Mouse (Mus musculus): ENCODE results near the gene Etnk2.

Gene Etnk2

GRCm38 (mm10) chr1:133351762-133352161, 11.6 kb upstream of the Etnk2 start:
- no peak for DNase-seq (ENCODE audit: low read depth, low spot score)

- peak; percentile 76 for DNase-seq (ENCODE audit: low read depth, low spot score)
Observed at GRCm38 (mm10) chr1:133353371-133353809, 10.0 kb upstream of the Etnk2 start.

GRCm38 (mm10) chr1:133355469-133355868, 7.9 kb upstream of the Etnk2 start:
- DNase-seq (ENCODE audit: low read depth, low spot score): no peak

DNA sequence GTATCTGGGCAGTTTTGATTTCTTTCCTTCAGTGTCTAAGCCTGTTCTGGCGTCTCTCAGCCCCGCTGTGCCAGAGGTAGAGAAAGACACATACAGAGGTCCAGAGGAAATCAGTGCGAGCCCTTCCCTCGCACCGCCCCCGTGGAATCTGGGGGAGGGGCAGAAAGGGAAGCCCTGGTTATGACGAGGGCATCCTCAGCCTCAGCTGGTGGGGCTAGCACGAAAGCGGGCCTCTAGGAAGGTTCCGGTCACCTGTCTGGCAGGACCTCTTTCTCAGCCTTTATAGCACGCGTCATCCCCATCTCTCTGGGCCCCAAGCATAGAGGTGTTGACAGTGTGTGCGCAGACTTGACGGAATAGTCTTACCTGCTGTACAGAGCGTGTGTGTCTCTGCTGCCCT, 7.5 kb upstream of the Etnk2 start:
- DNase-seq (ENCODE audit: low read depth, low spot score): no peak

DNA sequence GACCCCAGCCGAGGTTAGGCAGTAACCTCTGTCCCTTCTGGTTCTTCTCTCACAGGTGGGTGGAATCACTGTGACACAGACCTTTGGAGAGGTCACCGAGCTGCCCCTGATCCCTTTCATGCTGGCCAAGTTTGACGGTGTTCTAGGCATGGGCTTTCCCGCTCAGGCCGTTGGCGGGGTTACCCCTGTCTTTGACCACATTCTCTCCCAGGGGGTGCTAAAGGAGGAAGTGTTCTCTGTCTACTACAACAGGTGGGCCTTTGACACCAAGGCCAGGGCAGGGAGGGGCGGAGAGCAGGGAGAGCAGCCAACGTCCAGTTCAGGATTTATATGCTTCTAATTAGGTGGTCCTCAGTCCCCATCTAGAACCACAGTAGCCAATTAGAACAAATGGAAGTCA, 7.0 kb upstream of the Etnk2 start:
- no peak for DNase-seq (ENCODE audit: low read depth, low spot score)

GRCm38 (mm10) chr1:133361006-133361405, 2.4 kb upstream of the Etnk2 start:
- DNase-seq (ENCODE audit: low read depth, low spot score): no peak

DNA sequence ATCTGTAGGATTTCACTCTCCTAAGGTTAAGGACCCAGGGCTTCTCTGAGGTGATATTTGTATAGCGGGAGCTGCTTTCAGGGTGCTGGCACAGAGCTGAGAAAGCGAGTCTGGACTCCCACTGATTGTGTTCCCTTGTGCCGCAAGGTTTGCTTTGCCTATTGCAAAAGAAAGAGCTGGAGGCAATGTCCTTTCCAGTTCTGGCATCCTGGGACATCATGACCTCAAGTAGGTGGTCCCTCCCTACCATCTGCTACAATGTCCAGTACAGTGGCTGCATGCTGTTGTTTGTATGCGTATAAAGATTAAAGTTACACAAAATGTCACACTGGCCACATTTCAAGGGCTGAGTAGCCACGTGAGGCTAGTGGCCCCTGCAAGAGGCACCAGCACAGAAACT, 1.3 kb upstream of the Etnk2 start:
- DNase-seq (ENCODE audit: low read depth, low spot score): no peak

GRCm38 (mm10) chr1:133364022-133364630, 754 bp downstream of the Etnk2 start:
- DNase-seq (ENCODE audit: low read depth, low spot score): no peak

DNA sequence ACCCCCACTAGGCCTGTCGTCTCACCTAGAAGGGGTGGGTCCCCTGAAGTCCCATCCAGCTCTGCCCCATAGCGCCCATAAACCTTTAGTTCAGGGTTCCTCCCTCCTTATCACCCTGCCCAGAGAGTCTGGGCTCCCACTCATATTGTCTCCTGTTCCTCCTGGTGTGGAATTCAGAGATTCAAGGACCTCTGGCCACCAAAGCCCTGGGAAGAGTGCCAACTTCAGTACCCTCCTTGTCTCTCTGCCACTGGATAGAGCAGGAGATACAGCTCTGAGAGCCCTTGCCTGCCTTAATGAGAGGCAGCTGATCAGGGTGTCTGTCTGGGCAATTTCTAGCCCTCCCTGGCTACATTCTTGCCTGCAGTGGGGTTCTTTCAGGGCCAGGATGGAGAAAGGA, 1.5 kb downstream of the Etnk2 start:
- no peak for DNase-seq (ENCODE audit: low read depth, low spot score)

DNA sequence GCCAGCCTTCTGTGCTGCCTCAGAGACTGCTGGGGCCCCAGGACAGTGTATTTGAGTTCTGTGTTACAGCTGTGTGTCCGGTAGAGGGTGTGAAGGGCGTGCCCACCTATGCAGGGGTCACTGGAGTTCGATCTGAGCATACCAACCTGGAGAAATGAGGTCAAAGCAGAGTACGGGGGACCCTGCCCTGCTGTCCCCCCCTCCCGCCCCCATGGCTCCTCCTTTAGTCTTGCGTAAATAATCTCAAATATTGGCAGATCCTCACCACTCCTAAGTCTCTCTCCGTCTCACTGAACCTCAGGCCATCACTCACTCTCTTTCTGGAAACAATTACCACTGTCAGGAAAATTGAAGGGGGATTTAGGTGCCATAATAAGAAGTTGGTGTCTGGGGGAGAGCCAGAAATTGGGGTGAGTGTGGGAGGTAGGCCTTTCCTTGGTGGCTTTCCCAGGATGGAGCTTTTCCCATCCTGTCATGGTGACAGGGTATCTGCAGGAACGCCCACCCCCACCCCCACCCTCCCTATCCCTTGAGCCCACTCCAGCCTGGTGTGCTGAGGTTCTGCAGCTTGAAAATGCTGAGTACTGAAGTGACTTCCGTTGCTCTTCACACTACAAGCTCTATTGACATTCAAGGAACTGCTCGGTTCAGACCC, 3.7 kb downstream of the Etnk2 start:
- no peak for DNase-seq (ENCODE audit: low read depth, low spot score)

DNA sequence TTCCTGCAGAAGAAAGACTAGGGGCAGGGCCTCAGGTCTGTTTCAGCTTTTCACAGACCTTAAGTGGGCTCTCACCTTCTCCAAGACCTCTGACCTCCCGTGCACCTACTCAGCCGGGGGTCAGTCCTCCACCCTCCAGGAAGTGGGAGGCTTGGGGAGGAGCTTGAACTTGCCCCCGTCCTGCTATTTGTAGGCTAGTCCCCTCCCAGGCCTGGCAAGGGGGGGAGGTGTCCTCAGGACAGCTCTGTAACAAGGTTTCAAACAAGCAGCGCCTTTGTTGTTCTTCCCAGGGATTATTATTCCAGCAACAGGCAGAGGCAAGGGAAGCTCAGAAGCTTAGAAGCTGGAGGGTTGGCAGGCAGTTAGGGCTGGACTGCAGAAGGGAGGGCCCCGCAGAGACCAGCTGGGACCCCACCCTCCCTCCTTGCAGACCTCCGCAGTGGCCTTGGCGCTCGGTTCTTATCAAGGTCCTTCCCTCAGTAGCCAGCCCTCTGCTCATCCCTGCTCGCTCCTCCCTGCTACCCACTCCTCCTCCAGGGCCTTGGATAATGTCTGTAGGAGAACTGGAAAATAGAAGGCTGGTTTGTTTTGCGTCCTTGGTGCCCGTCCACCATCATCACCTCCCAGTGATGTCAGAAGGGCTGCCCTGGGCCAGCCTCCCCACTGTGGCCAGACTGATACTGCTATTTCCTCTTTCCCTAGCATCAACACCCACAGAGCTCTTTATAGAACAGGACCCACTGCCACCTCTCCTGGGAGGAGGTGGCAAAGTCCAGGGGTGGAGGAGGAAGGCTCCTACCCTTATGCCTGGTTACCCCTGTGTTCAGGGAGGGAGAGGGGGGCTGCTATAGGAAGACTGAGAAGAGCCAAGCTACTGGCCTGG, 4.5 kb downstream of the Etnk2 start:
- DNase-seq (ENCODE audit: low read depth, low spot score): no peak

- DNase-seq (ENCODE audit: low read depth, low spot score): no peak
Observed at GRCm38 (mm10) chr1:133368644-133369043, 5.3 kb downstream of the Etnk2 start.

DNA sequence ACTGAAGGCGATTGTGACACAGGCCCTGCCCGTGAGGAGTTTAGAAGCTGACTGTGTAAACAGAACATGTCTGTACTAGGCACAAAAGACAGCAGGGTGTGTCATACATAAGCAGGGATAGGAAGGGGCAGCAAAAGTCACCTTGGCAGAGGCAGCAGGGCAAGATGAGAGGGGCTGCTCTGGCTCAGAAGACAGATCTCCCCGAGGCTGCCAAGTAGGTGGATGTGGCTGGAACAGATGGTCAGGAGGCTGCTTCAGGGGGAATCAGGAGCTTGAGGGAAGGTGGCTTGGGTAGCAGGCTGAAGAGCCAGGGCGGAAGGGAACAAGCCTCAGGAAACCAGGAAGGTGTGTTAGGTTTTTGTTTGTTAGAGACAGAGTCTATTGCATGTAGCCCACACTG, 7.0 kb downstream of the Etnk2 start:
- no peak for DNase-seq (ENCODE audit: low read depth, low spot score)

DNA sequence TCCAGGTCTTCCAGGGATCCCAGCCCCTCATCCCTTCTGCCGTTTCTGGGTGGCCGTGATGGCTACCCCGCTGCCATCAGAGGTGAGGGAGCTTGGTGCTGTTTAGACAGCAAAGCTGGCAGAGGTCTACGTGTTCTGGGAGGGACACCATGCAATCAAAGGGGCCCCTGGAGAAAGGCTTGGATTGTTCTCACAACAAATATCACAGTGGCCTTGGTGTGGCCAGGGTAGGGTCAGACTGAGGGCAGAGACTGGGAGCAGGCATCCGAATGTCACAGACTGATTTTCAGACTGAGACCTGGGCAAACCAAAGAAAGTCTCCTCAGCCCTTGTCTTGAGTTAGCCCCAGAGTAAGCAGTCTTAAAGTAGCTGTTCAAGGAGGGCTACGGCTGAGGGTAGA, 8.1 kb downstream of the Etnk2 start:
- no peak for DNase-seq (ENCODE audit: low read depth, low spot score)

- DNase-seq (ENCODE audit: low read depth, low spot score): no peak
Observed at GRCm38 (mm10) chr1:133372113-133372512, 8.7 kb downstream of the Etnk2 start.

DNA sequence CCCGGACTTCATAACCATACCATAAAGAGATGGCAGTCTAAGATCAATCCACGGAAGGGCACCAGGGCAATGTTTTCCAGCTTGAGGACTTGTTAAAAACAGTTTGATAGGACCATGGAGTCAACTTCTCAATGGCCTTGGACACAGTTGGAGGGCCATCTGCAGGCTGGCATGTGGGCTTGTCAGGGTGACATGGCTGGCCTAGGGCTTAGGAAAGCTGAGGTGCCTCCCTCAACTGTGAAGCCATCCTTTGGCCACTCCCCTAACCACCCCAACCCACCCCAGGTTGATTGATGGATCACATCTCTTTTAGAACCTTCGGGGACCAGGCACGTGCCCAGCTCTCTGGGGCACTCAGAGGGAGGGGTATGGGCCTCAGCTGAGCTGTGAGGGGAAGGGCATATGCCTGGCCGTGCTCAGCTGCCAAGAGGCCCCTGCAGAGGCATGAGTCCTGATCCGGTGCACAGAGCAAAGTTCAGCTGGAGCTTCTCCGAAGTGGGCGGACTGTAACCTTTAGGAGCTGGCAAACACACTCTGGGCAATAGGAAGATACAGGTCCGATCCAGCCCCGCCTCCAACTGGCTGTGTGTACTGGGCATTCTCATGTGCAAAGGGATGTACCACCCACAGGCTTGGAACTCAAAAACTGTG, 12.4 kb downstream of the Etnk2 start:
- DNase-seq (ENCODE audit: low read depth, low spot score): no peak

GRCm38 (mm10) chr1:133377547-133377946, 14.2 kb downstream of the Etnk2 start:
- no peak for DNase-seq (ENCODE audit: low read depth, low spot score)

- no peak for DNase-seq (ENCODE audit: low read depth, low spot score)
Observed at GRCm38 (mm10) chr1:133379254-133379985, 16.0 kb downstream of the Etnk2 start.

GRCm38 (mm10) chr1:133379986-133380320, 16.6 kb downstream of the Etnk2 start:
- no peak for DNase-seq (ENCODE audit: low read depth, low spot score)

DNA sequence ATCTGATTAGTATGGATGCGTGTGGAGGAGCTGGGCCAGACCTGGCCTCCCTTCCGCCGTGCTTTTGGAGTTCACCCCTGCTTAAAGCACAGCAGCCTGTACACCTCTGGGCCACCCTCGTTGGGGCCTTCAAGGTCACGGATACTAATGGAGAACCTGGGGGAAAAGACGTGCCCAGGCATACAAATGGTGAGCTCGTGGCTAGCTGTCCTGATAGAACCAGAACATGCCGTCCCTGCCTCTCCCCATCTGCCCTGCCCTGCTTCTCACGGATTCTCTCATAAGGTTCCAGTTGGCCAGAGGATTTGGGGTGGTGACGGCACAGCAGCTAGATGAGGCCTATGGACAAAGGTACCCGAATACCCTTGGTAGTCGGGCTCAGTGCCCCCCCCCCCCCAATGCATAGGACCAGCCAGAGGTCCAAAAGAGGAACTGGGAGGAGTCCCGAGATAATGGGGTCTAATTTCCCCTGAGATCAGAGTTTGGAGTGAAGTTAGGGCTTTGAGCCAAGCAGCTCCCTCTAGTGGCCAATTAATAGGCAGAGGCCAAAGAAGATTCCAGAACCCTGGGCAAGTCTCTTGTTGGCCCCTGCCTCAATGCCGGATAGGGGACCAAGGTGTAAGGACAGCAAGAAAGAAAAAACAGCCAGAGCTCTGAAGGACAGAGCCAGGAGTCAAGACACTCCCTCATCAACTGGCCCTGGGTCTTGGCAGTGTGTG, 17.1 kb downstream of the Etnk2 start:
- DNase-seq (ENCODE audit: low read depth, low spot score): no peak

- DNase-seq (ENCODE audit: low read depth, low spot score): no peak
Observed at GRCm38 (mm10) chr1:133382008-133382407, 18.6 kb downstream of the Etnk2 start.

Data from WW6 (cell line).